Mouse (Mus musculus) adrenal gland, postnatal 36 days (tissue): ENCODE data around the gene Zfp64. TPM values are rescaled to one million over a fixed set of nuclear protein-coding genes. Genes with fewer than 3 reads are reported as not detected.
A peak's percentile ranks its signal among the peaks of the same experiment; 100 is the strongest.

Source experiments
- DNase-seq, 2 experiments: peaks; one replicate each; pipeline ENCODE4 v3.0.0; 2021; ENCODE audit warnings: mixed read lengths in 1 of 2
- total RNA-seq, 2 experiments: library from RNA; stranded (reverse); gene quantifications; 2 replicates each; pipeline ENCODE4 v1.2.3; 2021

The Zfp64 gene
- total RNA-seq, 2 experiments from 2014 or later = 16.9 to 18.4 TPM

- no peak for DNase-seq
Measured at GRCm38 (mm10) chr2:168954376-168954775, 1.0 kb downstream of the Zfp64 start.

GRCm38 (mm10) chr2:168948506-168948905, 6.9 kb downstream of the Zfp64 start:
- no peak for DNase-seq

GRCm38 (mm10) chr2:168947663-168948062, 7.7 kb downstream of the Zfp64 start:
- no peak for DNase-seq

GRCm38 (mm10) chr2:168944011-168944410, 11.4 kb downstream of the Zfp64 start:
- no peak for DNase-seq

- DNase-seq = no peak
Measured at GRCm38 (mm10) chr2:168939941-168940340, 15.4 kb downstream of the Zfp64 start.

- DNase-seq = no peak
Measured at GRCm38 (mm10) chr2:168939261-168939933, 16.0 kb downstream of the Zfp64 start.

- no peak for DNase-seq
Measured at GRCm38 (mm10) chr2:168936896-168937295, 18.5 kb downstream of the Zfp64 start.

- DNase-seq = no peak
Measured at GRCm38 (mm10) chr2:168935165-168935564, 20.2 kb downstream of the Zfp64 start.

- no peak for DNase-seq
Measured at GRCm38 (mm10) chr2:168931686-168932085, 23.7 kb downstream of the Zfp64 start.

- peak; percentile 69 to 79 for DNase-seq
Measured at GRCm38 (mm10) chr2:168929691-168930090, 25.7 kb downstream of the Zfp64 start.

GRCm38 (mm10) chr2:168927401-168927800, 28.0 kb downstream of the Zfp64 start:
- DNase-seq = no peak

- DNase-seq = no peak
Measured at GRCm38 (mm10) chr2:168926257-168926810, 29.1 kb downstream of the Zfp64 start.

GRCm38 (mm10) chr2:168923706-168924105, 31.7 kb downstream of the Zfp64 start:
- peak; percentile 15 to 55 for DNase-seq

- DNase-seq = no peak
Measured at GRCm38 (mm10) chr2:168922466-168922865, 32.9 kb downstream of the Zfp64 start.

- DNase-seq = no peak
Measured at GRCm38 (mm10) chr2:168920007-168920406, 35.4 kb downstream of the Zfp64 start.

GRCm38 (mm10) chr2:168912901-168913721, 42.3 kb downstream of the Zfp64 start:
- no peak for DNase-seq

- DNase-seq = peak in 1 of 2 experiments; percentile 6
Measured at GRCm38 (mm10) chr2:168912051-168912891, 43.1 kb downstream of the Zfp64 start.

- DNase-seq = no peak
Measured at GRCm38 (mm10) chr2:168911527-168911926, 43.9 kb downstream of the Zfp64 start.

- no peak for DNase-seq
Measured at GRCm38 (mm10) chr2:168906022-168906421, 49.4 kb downstream of the Zfp64 start.

- no peak for DNase-seq
Measured at GRCm38 (mm10) chr2:168904846-168905245, 50.5 kb downstream of the Zfp64 start.

GRCm38 (mm10) chr2:168904188-168904587, 51.2 kb downstream of the Zfp64 start:
- DNase-seq = peak; percentile 47 to 59

GRCm38 (mm10) chr2:168902634-168903033, 52.8 kb downstream of the Zfp64 start:
- peak; percentile 60 to 74 for DNase-seq
